Mouse (Mus musculus) liver, embryonic 16.5 days (tissue): ENCODE data around the gene Cse1l. TPM values are rescaled to one million over a fixed set of nuclear protein-coding genes. Genes with fewer than 3 reads are reported as not detected.

Source experiments
- ATAC-seq: fragments of 200-750 bp; cut with Nextera tagmentation; 2 replicates; pipeline ENCODE4 v1.8.0; 2017; ENCODE audit warnings: low read depth, mild to moderate bottlenecking, moderate number of reproducible peaks, moderate library complexity
- H3K27ac ChIP-seq: fragments of 300-500 bp; sonication (generic); 2 replicates; pipeline ENCODE4 v1.5.1; 2014; ENCODE audit warnings: mild to moderate bottlenecking, low read length
- H3K27me3 ChIP-seq: fragments of 300-500 bp; sonication (generic); 2 replicates; pipeline ENCODE4 v1.6.1; 2014; ENCODE audit warnings: low read depth, low read length, mixed read lengths; ENCODE audit not compliant: control insufficient read depth, insufficient read depth
- H3K36me3 ChIP-seq: fragments of 300-500 bp; sonication (generic); 2 replicates; pipeline ENCODE4 v1.6.1; 2014; ENCODE audit warnings: mild to moderate bottlenecking; ENCODE audit not compliant: control insufficient read depth, insufficient read depth
- H3K4me1 ChIP-seq: fragments of 300-500 bp; sonication (generic); 2 replicates; pipeline ENCODE4 v1.6.1; 2014; ENCODE audit warnings: low read depth, low read length, mixed read lengths; ENCODE audit not compliant: control insufficient read depth
- H3K4me2 ChIP-seq: fragments of 300-500 bp; sonication (generic); 2 replicates; pipeline ENCODE4 v1.6.1; 2014; ENCODE audit warnings: low read depth, low read length, mixed read lengths
- H3K4me3 ChIP-seq: fragments of 300-500 bp; sonication (generic); 2 replicates; pipeline ENCODE4 v1.5.1; 2014; ENCODE audit warnings: low read depth, mild to moderate bottlenecking, low read length
- H3K9ac ChIP-seq: fragments of 300-500 bp; sonication (generic); 2 replicates; pipeline ENCODE4 v1.6.1; 2014; ENCODE audit warnings: low read depth, low read length
- H3K9me3 ChIP-seq: fragments of 300-500 bp; sonication (generic); replicated peaks from 2 replicates; pipeline ENCODE4 v1.6.1; 2016; ENCODE audit warnings: low read length; ENCODE audit not compliant: control insufficient read depth
- WGBS: fragments of 180-500 bp; shearing (Covaris S2); extraction: QIAGEN DNeasy Blood & Tissue Kit; methylation state at CpG from one replicate; pipeline ENCODE4 v1.1.7; 2014; ENCODE audit not compliant: insufficient replicate concordance; 5-methylcytosine and 5-hydroxymethylcytosine counted together
- polyA plus RNA-seq: library from polyadenylated mRNA; unstranded; fragments of >200 nt; fragmentation: Nextera tagmentation; extraction: Ambion mirVana; gene quantifications from 2 replicates; pipeline ENCODE4 v1.2.1, GENCODE M21; 2015

The Cse1l gene
- polyA plus RNA-seq, 1 experiment from 2014 or later, result 41.2 TPM

DNA sequence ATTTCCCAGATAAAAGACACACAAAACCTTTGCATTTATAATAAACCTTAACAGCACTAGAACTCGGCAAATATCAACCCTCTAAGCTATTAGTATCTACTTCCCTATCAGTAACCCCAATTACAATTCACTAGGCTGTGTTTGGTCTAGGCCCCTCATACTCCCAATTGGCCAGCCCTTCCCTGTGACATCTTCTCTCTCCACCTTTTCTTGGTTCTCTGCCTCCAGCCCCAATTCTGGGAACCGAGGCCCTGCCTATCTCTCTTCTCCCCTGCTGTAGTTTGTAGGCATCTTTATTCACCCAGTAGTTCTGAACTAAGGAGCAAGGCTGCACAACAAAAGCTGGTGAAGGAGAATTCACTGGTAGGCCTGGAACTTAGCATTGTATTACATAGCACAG, 18.1 kb downstream of the Cse1l start:
- H3K27me3 ChIP-seq, result no peaks in the 10 kb centered on the region
- no peak overlapping the region for H3K4me3 ChIP-seq
- H3K36me3 ChIP-seq, result peaks cover 33% of the 10 kb centered on the region
- no peak for ATAC-seq
- H3K9ac ChIP-seq, result no peak overlapping the region
- H3K4me1 ChIP-seq, result no peaks in the 10 kb centered on the region
- 62% methylated on average over 2 of the region's 2 CpGs for WGBS
- no peak overlapping the region for H3K4me2 ChIP-seq
- no peaks in the 10 kb centered on the region for H3K9me3 ChIP-seq
- H3K27ac ChIP-seq, result no peak overlapping the region

DNA sequence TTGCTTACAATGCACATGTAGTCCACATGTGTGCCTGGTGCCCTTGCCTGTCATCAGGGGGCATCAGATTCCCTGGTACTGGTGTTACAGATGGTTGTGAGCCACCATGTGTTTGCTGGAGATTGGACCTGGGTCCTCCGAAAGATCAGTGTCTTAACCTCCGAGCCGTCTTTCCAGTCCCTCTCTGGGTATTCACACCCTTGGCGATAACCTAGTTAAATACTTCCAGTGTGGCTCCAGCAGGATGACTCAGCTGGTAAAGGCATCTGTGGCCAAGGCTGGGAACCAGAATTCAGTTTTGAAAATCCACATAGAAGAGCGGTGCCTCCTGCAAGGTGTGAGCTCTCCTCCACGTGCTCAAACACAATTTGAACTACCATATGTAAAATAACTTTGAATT, 28.1 kb downstream of the Cse1l start:
- no peak overlapping the region for H3K9ac ChIP-seq
- no peak overlapping the region for H3K27ac ChIP-seq
- no peaks in the 10 kb centered on the region for H3K4me1 ChIP-seq
- H3K4me3 ChIP-seq, result no peak overlapping the region
- no peaks in the 10 kb centered on the region for H3K27me3 ChIP-seq
- peaks cover 48% of the 10 kb centered on the region for H3K36me3 ChIP-seq
- H3K9me3 ChIP-seq, result no peaks in the 10 kb centered on the region
- ATAC-seq, result no peak
- H3K4me2 ChIP-seq, result no peak overlapping the region
- 90% methylated on average over 6 of the region's 6 CpGs for WGBS

DNA sequence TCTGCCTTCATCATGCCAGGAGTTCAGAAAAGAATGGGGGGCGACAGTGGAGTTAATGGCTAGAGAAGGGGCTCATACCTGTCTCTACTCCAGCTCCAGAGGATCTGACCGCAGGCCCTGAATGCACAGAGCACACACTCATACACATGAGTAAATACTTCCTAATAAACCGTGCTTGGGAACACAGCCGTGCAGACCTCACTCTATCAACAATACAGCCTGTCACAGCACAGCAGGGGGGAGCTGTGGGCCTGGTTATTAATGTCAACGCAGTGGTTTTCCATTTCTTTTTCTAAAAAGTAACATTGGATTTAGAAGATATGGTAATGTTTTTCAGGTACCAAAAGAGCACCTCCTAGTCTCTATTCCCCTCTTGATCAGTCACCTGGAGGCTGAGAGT, 28.6 kb downstream of the Cse1l start:
- Histone ChIP-seq H3K9me3 (no peaks in the 10 kb centered on the region), H3K27me3 (no peaks in the 10 kb centered on the region), H3K4me1 (no peaks in the 10 kb centered on the region), H3K4me3 (no peak overlapping the region), H3K4me2 (no peak overlapping the region), H3K36me3 (peaks cover 44% of the 10 kb centered on the region), H3K9ac (no peak overlapping the region), H3K27ac (no peak overlapping the region)
- WGBS, result 90% methylated on average over 5 of the region's 5 CpGs
- ATAC-seq, result no peak

DNA sequence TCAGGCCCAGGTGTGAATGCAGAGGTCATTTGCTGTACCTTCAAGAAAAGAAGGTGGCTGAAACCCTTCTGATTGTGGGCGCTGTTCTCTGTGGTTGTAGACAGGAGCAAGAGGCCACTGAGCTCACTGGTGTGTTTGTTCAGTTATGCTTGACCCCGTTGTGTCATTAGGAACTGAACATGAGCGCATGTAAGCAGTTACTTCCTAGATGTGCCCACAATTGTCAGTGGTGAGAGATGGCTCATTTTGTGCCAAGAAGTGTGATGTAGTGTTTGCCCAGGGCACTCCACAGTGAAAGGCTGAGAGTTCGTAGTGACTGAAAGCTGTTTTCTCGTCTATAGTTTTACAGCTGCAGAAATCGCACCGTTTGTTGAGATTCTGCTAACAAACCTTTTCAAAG, 29.7 kb downstream of the Cse1l start:
- Histone ChIP-seq H3K4me1 (no peaks in the 10 kb centered on the region), H3K9me3 (no peaks in the 10 kb centered on the region), H3K9ac (no peak overlapping the region), H3K4me2 (no peak overlapping the region), H3K27me3 (no peaks in the 10 kb centered on the region), H3K36me3 (peaks cover 42% of the 10 kb centered on the region), H3K27ac (no peak overlapping the region), H3K4me3 (no peak overlapping the region)
- no peak for ATAC-seq
- WGBS, result 83% methylated on average over 7 of the region's 7 CpGs

DNA sequence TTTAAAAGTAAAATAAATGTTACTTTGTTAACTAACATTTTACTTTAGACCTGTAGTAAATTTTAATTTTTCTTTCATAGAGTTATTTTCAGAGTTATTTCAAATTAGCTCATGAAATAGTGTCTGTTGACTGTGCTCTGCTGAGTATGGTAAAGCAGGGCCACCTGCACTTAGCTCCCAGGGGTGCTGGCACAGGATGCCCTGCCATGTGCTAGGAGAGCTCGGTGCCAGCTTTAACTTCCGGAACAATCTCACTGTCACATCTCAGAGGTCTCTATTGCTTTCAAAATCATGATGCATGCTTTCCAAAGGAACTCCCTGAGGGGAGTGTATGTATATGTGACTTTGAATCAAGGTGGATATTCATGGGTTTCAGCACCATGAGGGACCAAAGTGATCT, 30.3 kb downstream of the Cse1l start:
- H3K9ac ChIP-seq, result no peak overlapping the region
- H3K4me1 ChIP-seq, result no peaks in the 10 kb centered on the region
- H3K4me2 ChIP-seq, result no peak overlapping the region
- peaks cover 40% of the 10 kb centered on the region for H3K36me3 ChIP-seq
- no peak overlapping the region for H3K4me3 ChIP-seq
- no peak overlapping the region for H3K27ac ChIP-seq
- no peak for ATAC-seq
- H3K27me3 ChIP-seq, result no peaks in the 10 kb centered on the region
- 94% methylated on average over 2 of the region's 2 CpGs for WGBS
- no peaks in the 10 kb centered on the region for H3K9me3 ChIP-seq

DNA sequence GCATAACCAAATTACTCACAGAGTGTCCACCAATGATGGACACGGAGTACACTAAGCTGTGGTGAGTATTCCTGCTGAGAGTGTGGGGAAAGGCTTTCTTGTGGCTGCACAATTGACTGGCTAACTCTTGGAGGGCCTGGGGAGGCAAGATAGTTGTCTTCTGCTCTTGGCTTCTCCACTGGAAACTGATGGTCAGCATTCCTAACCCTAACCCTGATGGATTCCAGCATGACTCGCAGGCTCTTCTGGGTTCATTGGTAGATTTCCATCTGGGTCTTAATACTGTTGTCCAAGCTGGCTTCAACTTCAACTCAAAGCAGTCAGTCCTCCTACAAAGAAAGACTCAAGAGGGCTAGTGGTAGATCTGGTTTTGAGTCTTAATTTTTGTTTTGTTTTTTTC, 37.3 kb downstream of the Cse1l start:
- no peak overlapping the region for H3K4me2 ChIP-seq
- H3K4me3 ChIP-seq, result no peak overlapping the region
- H3K36me3 ChIP-seq, result peaks cover 47% of the 10 kb centered on the region
- ATAC-seq, result no peak
- WGBS, result 80% methylated on average over 2 of the region's 2 CpGs
- H3K9ac ChIP-seq, result no peak overlapping the region
- no peaks in the 10 kb centered on the region for H3K4me1 ChIP-seq
- H3K27ac ChIP-seq, result no peak overlapping the region
- H3K9me3 ChIP-seq, result no peaks in the 10 kb centered on the region
- no peaks in the 10 kb centered on the region for H3K27me3 ChIP-seq

DNA sequence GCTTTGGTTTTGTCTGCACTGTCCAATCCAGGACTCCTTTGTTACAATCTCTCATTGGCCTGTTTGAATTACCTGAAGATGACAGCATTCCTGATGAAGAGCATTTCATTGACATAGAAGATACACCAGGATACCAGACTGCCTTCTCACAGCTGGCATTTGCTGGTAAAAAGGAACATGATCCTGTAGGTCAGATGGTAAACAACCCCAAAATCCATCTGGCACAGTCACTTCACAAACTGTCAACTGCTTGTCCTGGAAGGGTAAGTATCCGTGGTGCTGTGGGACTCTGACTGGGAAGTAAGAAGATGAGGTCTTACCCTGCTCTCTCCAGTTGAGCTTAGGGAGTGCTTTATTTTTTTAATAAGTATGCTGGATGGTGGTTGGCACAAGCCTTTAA, 38.5 kb downstream of the Cse1l start:
- 87% methylated on average over 1 of the region's 1 CpGs for WGBS
- Histone ChIP-seq H3K27me3 (no peaks in the 10 kb centered on the region), H3K9me3 (no peaks in the 10 kb centered on the region), H3K4me2 (no peak overlapping the region), H3K27ac (no peak overlapping the region), H3K4me1 (no peaks in the 10 kb centered on the region), H3K36me3 (peaks cover 59% of the 10 kb centered on the region), H3K9ac (no peak overlapping the region), H3K4me3 (no peak overlapping the region)
- ATAC-seq, result no peak

DNA sequence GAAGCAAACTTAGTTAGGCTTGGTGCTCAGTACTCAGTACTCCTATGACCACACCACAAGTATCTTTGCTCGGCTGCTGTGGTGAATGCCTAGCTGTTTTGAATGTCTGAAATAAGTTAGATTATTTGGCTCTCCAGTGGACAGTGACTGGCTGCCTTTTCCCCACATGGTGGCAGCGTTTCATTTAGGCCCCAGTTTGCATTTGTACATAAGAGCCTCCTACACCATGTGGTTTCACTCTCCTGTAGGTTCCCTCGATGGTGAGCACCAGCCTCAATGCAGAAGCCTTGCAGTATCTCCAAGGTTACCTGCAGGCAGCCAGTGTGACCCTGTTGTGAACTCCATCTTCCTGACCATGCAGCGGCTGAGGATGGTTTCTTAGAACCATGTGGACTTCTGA, 39.6 kb downstream of the Cse1l start:
- H3K36me3 ChIP-seq, result peaks cover 64% of the 10 kb centered on the region
- H3K9me3 ChIP-seq, result no peaks in the 10 kb centered on the region
- 53% methylated on average over 4 of the region's 4 CpGs for WGBS
- no peaks in the 10 kb centered on the region for H3K4me1 ChIP-seq
- no peak overlapping the region for H3K4me2 ChIP-seq
- no peak overlapping the region for H3K27ac ChIP-seq
- no peak for ATAC-seq
- no peak overlapping the region for H3K4me3 ChIP-seq
- no peak overlapping the region for H3K9ac ChIP-seq
- H3K27me3 ChIP-seq, result no peaks in the 10 kb centered on the region

DNA sequence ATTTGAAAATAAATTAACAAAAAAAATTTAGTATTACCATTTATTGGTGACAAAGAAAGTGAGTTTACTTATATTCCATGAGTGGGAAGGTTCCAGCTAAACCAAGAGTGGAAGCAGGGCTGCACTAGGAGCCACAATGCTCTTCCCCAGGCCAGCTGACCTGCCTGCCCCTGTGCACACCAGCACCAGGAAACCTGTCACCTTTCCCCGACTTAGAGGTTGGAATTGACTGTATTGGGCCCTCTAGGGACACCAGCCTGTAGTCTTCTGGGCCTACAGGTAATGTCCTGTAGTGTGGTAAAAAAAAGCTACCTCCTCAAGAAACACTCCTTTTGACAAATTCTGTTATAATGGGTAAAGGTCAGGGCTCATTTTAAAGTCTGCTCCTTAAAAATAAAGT, 42.4 kb downstream of the Cse1l start:
- H3K4me2 ChIP-seq, result no peak overlapping the region
- 50% methylated on average over 1 of the region's 1 CpGs for WGBS
- no peak overlapping the region for H3K27ac ChIP-seq
- H3K4me1 ChIP-seq, result no peaks in the 10 kb centered on the region
- no peak overlapping the region for H3K4me3 ChIP-seq
- ATAC-seq, result no peak
- no peaks in the 10 kb centered on the region for H3K9me3 ChIP-seq
- no peak overlapping the region for H3K9ac ChIP-seq
- peaks cover 65% of the 10 kb centered on the region for H3K36me3 ChIP-seq
- H3K27me3 ChIP-seq, result no peaks in the 10 kb centered on the region

DNA sequence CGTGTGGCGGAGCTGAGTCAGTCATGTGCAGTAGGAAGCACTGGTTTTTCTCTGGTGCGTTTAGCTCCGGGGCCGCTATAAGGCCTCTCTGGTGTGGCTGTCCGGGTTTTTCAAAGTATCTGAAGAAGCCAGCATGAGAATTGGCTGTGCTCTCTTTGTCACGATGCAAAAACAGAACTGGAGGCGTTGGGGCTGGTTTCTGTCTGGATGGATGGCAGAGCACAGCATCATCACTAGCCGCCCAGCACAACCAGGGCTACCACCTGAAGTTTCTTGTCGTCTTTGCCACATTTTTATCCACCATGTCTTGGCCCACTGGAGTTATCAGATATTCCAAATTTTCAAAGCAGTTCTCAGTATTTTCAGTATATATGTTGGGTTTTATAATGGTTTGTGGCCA, 43.1 kb downstream of the Cse1l start:
- Histone ChIP-seq H3K4me3 (no peak overlapping the region), H3K9me3 (no peaks in the 10 kb centered on the region), H3K27me3 (no peaks in the 10 kb centered on the region), H3K27ac (no peak overlapping the region), H3K4me1 (no peaks in the 10 kb centered on the region), H3K36me3 (peaks cover 61% of the 10 kb centered on the region), H3K9ac (no peak overlapping the region), H3K4me2 (no peak overlapping the region)
- 87% methylated on average over 10 of the region's 10 CpGs for WGBS
- ATAC-seq, result no peak
